Mouse (Mus musculus): ENCODE results near the gene Arhgap6.
"Not testable (repeated sequence)": the region's sequence is repeated elsewhere in the genome, so short reads cannot be mapped to it uniquely, and the experiment has no call there.

Gene Arhgap6

GRCm38 (mm10) chrX:169302271-169303045 is 507.6 kb downstream of the Arhgap6 start:
- in situ Hi-C loops (cut with MboI, MseI) = no loop called here

- in situ Hi-C loops (cut with MboI, MseI) = no loop called here
Observed at GRCm38 (mm10) chrX:169303945-169304344, 509.0 kb downstream of the Arhgap6 start.

DNA sequence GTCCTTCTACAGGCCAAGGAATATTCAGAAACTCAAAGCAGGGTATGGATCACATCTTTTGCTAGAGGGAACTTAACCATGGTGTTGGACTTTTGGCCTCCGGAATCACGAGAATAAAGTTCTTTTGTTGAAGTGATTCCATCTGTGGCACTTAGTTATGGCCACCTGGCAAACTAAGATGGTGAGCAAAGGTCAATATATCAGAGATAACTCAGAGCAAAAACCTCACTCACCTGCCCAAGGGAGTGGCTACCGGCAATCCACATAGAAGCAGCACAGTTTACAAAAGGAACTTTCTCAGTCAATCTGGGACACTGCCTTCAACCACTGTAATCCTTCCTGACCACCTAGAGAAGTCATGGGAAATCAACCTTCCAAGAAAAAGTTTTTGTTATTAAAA is 513.7 kb downstream of the Arhgap6 start:
- in situ Hi-C loops (cut with MboI, MseI) = no loop called here

DNA sequence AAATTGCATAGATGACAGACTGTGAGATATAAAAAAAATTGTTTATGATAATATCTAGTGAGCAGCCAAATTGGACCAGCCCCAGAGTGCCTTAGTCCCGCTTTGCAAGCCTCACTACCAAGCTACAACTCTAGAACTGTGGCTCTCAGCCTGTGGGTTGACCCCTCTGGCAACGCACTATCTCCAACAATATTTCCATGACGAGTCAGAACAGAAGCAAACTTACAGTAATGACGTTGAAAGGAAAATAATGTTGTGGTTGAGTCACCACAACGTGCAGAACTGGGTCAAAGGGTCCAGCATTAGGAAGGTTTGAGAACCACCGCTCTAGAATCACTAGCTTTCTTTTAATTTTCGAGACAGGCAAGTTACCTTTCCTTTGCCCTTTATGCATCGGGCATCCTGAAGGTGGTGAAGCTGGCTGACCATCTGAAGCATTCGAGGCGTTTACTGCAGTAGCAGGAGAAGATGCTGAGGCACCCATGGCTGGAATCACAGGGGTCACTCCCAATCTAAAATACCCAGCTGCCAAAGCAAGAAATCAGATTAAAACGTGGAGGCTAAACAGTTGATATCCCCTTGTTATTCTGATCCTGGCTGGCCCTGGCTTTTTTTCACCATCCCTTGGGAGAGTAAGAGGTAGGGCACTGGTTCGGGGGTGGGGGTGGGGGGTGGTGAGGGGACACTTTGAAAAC is 524.3 kb downstream of the Arhgap6 start:
- in situ Hi-C loops (cut with MboI, MseI) = no loop called here

- in situ Hi-C loops (cut with MboI, MseI) = no loop called here
Observed at GRCm38 (mm10) chrX:169319945-169320667, 525.2 kb downstream of the Arhgap6 start, which contains the start of gene Hccs. TSS of gene Hccs (minus strand) at chrX:169320372.

- in situ Hi-C loops (cut with MboI, MseI) = not testable (repeated sequence)
Observed at GRCm38 (mm10) chrX:169320668-169321005, 525.7 kb downstream of the Arhgap6 start.

DNA sequence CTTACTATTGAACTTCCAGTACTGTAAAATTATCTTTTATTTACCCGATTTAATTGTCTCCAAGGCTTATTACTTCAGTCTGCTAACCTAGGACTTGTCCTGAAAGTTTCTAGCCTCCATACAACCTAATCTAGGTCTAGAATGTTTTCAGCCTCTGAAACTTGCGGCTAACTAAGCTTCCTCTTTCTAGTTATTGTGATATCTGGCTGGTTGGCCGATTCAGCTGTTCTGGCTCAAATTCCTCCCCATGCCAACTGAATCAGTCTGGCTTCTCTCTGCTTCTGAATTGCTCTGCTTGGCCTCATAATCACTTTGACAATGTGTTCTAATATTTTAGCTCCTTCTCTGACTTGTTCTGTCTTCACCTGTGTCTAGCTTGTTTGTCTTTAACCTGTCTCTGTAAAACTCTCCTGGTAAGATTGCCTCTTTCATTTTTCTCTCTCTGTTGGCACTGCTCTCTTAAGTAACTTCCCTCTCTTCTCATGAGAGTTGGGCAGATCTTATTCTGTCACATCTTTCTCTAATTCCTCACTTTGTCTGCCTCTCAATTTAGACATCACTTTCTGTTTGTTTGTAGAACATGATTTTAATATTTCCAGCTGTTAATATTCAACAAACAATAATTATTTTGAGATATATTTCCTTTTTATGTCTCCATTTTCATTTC is 531.2 kb downstream of the Arhgap6 start:
- in situ Hi-C loops (cut with MboI, MseI) = no loop called here

DNA sequence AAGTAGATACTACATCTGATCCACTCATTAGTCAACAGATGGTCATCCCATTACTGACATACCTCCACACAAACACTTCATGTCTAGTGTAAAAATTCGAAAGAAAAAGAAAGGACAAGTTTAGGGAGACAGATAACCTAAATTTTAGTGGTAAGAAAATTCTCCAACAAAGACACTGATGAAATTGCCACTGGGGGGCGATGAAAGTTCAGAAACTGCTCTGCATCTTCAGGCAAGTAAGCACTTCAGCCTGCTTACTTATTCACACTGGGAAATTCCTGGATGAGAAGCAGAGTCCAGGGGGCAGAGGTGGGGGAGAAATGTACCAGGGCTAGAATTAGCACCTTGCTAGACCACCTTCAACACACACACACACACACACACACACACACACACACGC is 537.4 kb downstream of the Arhgap6 start:
- in situ Hi-C loops (cut with MboI, MseI) = no loop called here

- in situ Hi-C loops (cut with MboI, MseI) = no loop called here
Observed at GRCm38 (mm10) chrX:169337559-169337958, 542.7 kb downstream of the Arhgap6 start.

- in situ Hi-C loops (cut with MboI, MseI) = no loop called here
Observed at GRCm38 (mm10) chrX:169338213-169338612, 543.3 kb downstream of the Arhgap6 start.

Data from T-helper 2 cell (primary cell).